Mouse (Mus musculus) embryonic facial prominence, embryonic 11.5 days (tissue): ENCODE measurements around the gene Rpl23. TPM values are rescaled to one million over a fixed set of nuclear protein-coding genes. Genes with fewer than 3 reads are reported as not detected.

Source experiments
- ATAC-seq: fragments of 200-750 bp; cut with Nextera tagmentation; replicated peaks from 2 replicates; pipeline ENCODE4 v1.8.0; 2017; ENCODE audit warnings: low read depth; ENCODE audit not compliant: insufficient number of reproducible peaks, low FRiP score, low TSS enrichment
- DNase-seq: peaks from one replicate; pipeline ENCODE4 v3.0.0-alpha.2; 2015; ENCODE audit warnings: low spot score
- H3K27ac ChIP-seq: fragments of 300-500 bp; sonication (generic); replicated peaks from 2 replicates; pipeline ENCODE4 v1.5.1; 2014; ENCODE audit warnings: mild to moderate bottlenecking, low read depth, low read length, control low read depth
- H3K27me3 ChIP-seq: fragments of 300-500 bp; sonication (generic); 2 replicates; pipeline ENCODE4 v1.6.1; 2014; ENCODE audit warnings: mild to moderate bottlenecking, low read length, moderate library complexity, mixed read lengths; ENCODE audit not compliant: control insufficient read depth, insufficient read depth
- H3K36me3 ChIP-seq: fragments of 300-500 bp; sonication (generic); replicated peaks from 2 replicates; pipeline ENCODE4 v1.6.1; 2014; ENCODE audit warnings: low read depth, mild to moderate bottlenecking, low read length, moderate library complexity, mixed read lengths; ENCODE audit not compliant: control insufficient read depth, insufficient read depth
- H3K4me1 ChIP-seq: fragments of 300-500 bp; sonication (generic); 2 replicates; pipeline ENCODE4 v1.6.1; 2014; ENCODE audit warnings: low read length, mixed read lengths; ENCODE audit not compliant: control insufficient read depth, insufficient read depth
- H3K4me2 ChIP-seq: fragments of 300-500 bp; sonication (generic); 2 replicates; pipeline ENCODE4 v1.6.1; 2014; ENCODE audit warnings: low read depth, mild to moderate bottlenecking, control low read depth, low read length, moderate library complexity
- H3K4me3 ChIP-seq: fragments of 300-500 bp; sonication (generic); 2 replicates; pipeline ENCODE4 v1.5.1; 2014; ENCODE audit warnings: low read depth, low read length, control low read depth
- H3K9ac ChIP-seq: fragments of 300-500 bp; sonication (generic); replicated peaks from 2 replicates; pipeline ENCODE4 v1.6.1; 2014; ENCODE audit warnings: mild to moderate bottlenecking, control low read depth, low read length
- H3K9me3 ChIP-seq: fragments of 300-500 bp; sonication (generic); replicated peaks from 2 replicates; pipeline ENCODE4 v1.6.1; 2016; ENCODE audit warnings: mild to moderate bottlenecking, low read length, inconsistent platforms, mixed read lengths; ENCODE audit not compliant: control insufficient read depth
- WGBS: fragments of 180-500 bp; shearing (Covaris S2); extraction: QIAGEN DNeasy Blood & Tissue Kit; methylation state at CpG from one replicate; pipeline ENCODE4 v1.1.7; 2014; 5-methylcytosine and 5-hydroxymethylcytosine counted together
- polyA plus RNA-seq: library from polyadenylated mRNA; unstranded; fragments of >200 nt; fragmentation: Nextera tagmentation; extraction: Ambion mirVana; gene quantifications from 2 replicates; pipeline ENCODE4 v1.2.1, GENCODE M21; 2014

The Rpl23 gene
- polyA plus RNA-seq, 1 experiment from 2014 or later, result 537 TPM

GRCm38 (mm10) chr11:97825295-97825694 is 43.1 kb upstream of the Rpl23 start:
- 84% methylated on average over 10 of the region's 10 CpGs for WGBS
- H3K4me3 ChIP-seq, result no peak overlapping the region
- no peak overlapping the region for H3K27ac ChIP-seq
- no peak for DNase-seq
- no peaks in the 10 kb centered on the region; the same call in 1 of the 2 replicates for H3K36me3 ChIP-seq
- no peak for ATAC-seq
- no peaks in the 10 kb centered on the region for H3K27me3 ChIP-seq
- no peaks in the 10 kb centered on the region for H3K4me1 ChIP-seq
- no peak overlapping the region for H3K4me2 ChIP-seq
- no peaks in the 10 kb centered on the region for H3K9me3 ChIP-seq
- H3K9ac ChIP-seq, result no peak overlapping the region

GRCm38 (mm10) chr11:97824895-97825294 is 42.7 kb upstream of the Rpl23 start:
- Histone ChIP-seq H3K9ac (no peak overlapping the region), H3K27ac (no peak overlapping the region), H3K36me3 (no peaks in the 10 kb centered on the region; the same call in 1 of the 2 replicates), H3K9me3 (no peaks in the 10 kb centered on the region), H3K4me2 (no peak overlapping the region), H3K4me3 (no peak overlapping the region), H3K4me1 (no peaks in the 10 kb centered on the region), H3K27me3 (no peaks in the 10 kb centered on the region)
- no peak for DNase-seq
- 84% methylated on average over 6 of the region's 6 CpGs for WGBS
- ATAC-seq, result no peak

GRCm38 (mm10) chr11:97824168-97824567 is 41.9 kb upstream of the Rpl23 start:
- no peaks in the 10 kb centered on the region for H3K4me1 ChIP-seq
- WGBS, result 95% methylated on average over 11 of the region's 11 CpGs
- ATAC-seq (no peak), DNase-seq (no peak)
- no peak overlapping the region for H3K9ac ChIP-seq
- no peak overlapping the region for H3K4me3 ChIP-seq
- no peaks in the 10 kb centered on the region for H3K9me3 ChIP-seq
- H3K27me3 ChIP-seq, result no peaks in the 10 kb centered on the region
- no peak overlapping the region for H3K4me2 ChIP-seq
- no peak overlapping the region for H3K27ac ChIP-seq
- no peaks in the 10 kb centered on the region; the same call in 1 of the 2 replicates for H3K36me3 ChIP-seq

- H3K9ac ChIP-seq, result no peak overlapping the region
- no peaks in the 10 kb centered on the region for H3K27me3 ChIP-seq
- no peak overlapping the region for H3K4me2 ChIP-seq
- H3K27ac ChIP-seq, result no peak overlapping the region
- ATAC-seq, result no peak
- no peaks in the 10 kb centered on the region for H3K9me3 ChIP-seq
- no peak for DNase-seq
- peaks cover 8% of the 10 kb centered on the region for H3K4me1 ChIP-seq
- no peak overlapping the region for H3K4me3 ChIP-seq
- no peaks in the 10 kb centered on the region; the same call in 1 of the 2 replicates for H3K36me3 ChIP-seq
- 50% methylated on average over 20 of the region's 20 CpGs for WGBS
Observed at GRCm38 (mm10) chr11:97822840-97823603, 40.8 kb upstream of the Rpl23 start.

- Histone ChIP-seq H3K4me3 (no peak overlapping the region), H3K27me3 (no peaks in the 10 kb centered on the region), H3K4me1 (peaks cover 16% of the 10 kb centered on the region), H3K4me2 (no peak overlapping the region), H3K9me3 (no peaks in the 10 kb centered on the region), H3K27ac (no peak overlapping the region), H3K36me3 (no peaks in the 10 kb centered on the region; the same call in 1 of the 2 replicates), H3K9ac (no peak overlapping the region)
- ATAC-seq (no peak), DNase-seq (no peak)
- 93% methylated on average over 8 of the region's 8 CpGs for WGBS
Observed at GRCm38 (mm10) chr11:97821401-97822064, 39.3 kb upstream of the Rpl23 start.

- H3K4me1 ChIP-seq, result peaks cover 22% of the 10 kb centered on the region
- no peaks in the 10 kb centered on the region for H3K9me3 ChIP-seq
- H3K4me2 ChIP-seq, result no peak overlapping the region
- H3K9ac ChIP-seq, result no peak overlapping the region
- H3K27ac ChIP-seq, result no peak overlapping the region
- no peaks in the 10 kb centered on the region; the same call in 1 of the 2 replicates for H3K36me3 ChIP-seq
- H3K27me3 ChIP-seq, result no peaks in the 10 kb centered on the region
- ATAC-seq, result no peak
- WGBS, result 74% methylated on average over 4 of the region's 4 CpGs
- DNase-seq, result no peak
- H3K4me3 ChIP-seq, result no peak overlapping the region
Observed at GRCm38 (mm10) chr11:97820840-97821239, 38.6 kb upstream of the Rpl23 start.

GRCm38 (mm10) chr11:97819923-97820322 is 37.7 kb upstream of the Rpl23 start:
- H3K9ac ChIP-seq, result no peak overlapping the region
- H3K36me3 ChIP-seq, result no peaks in the 10 kb centered on the region; the same call in 1 of the 2 replicates
- no peak overlapping the region for H3K4me2 ChIP-seq
- ATAC-seq (no peak), DNase-seq (no peak)
- H3K9me3 ChIP-seq, result no peaks in the 10 kb centered on the region
- H3K4me3 ChIP-seq, result no peak overlapping the region
- peaks cover 22% of the 10 kb centered on the region for H3K4me1 ChIP-seq
- no peak overlapping the region for H3K27ac ChIP-seq
- no peaks in the 10 kb centered on the region for H3K27me3 ChIP-seq
- whole genome bisulfite sequencing, result 67% methylated on average over 5 of the region's 5 CpGs

GRCm38 (mm10) chr11:97819102-97819501 is 36.9 kb upstream of the Rpl23 start:
- 66% methylated on average over 4 of the region's 4 CpGs for WGBS
- Histone ChIP-seq H3K4me2 (no peak overlapping the region), H3K4me3 (no peak overlapping the region), H3K36me3 (no peaks in the 10 kb centered on the region; the same call in 1 of the 2 replicates), H3K27ac (no peak overlapping the region), H3K4me1 (peaks cover 22% of the 10 kb centered on the region), H3K9me3 (no peaks in the 10 kb centered on the region), H3K9ac (peak overlapping the region; percentile 48), H3K27me3 (no peaks in the 10 kb centered on the region)
- DNase-seq, result no peak
- no peak for ATAC-seq
